Mouse (Mus musculus): ENCODE measurements around the gene Wnt10a.

DNA sequence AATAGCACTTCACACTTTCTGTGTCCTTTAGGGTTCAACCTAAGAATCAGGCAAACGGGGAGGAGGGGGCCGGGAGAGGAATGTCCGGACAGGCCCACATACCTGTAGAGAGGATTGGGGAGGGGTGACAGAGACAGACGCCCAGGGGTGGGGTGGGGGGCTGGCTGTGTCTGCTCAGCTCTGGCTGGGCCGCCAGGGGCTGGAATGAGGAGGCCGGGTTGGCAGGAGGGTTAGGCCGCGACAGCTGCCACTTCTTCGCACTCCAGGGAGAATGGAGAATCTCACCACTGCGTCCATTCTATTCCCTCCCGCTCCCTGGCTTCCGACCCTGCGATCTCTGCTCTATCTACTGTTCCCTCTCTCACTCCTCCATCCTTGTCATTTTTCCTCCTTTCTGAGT, 7.8 kb upstream of the Wnt10a start:
- TF ChIP-seq CTCF (conservative IDR thresholded peaks at IDR 0.05 in 1 of 2, IDR thresholded peaks at IDR 0.05 in 1 of 2; ENCODE audit: low read depth in 2 of 2, low read length in 2 of 2): no peak
- no peak for TF ChIP-seq POLR2A (IDR thresholded peaks at IDR 0.05; ENCODE audit: low read depth, low read length)
- no peak for TF ChIP-seq POLR2AphosphoS2 (IDR thresholded peaks at IDR 0.05; ENCODE audit: low read depth, low read length)
- TF ChIP-seq CHD1 (IDR thresholded peaks at IDR 0.05; ENCODE audit: low read depth, low read length): no peak
- TF ChIP-seq SMC3 (IDR thresholded peaks at IDR 0.05; ENCODE audit: low read depth, low read length): no peak
- TF ChIP-seq JUND (conservative IDR thresholded peaks at IDR 0.05; ENCODE audit: low read depth, low read length): no peak
- TF ChIP-seq HCFC1 (IDR thresholded peaks at IDR 0.05; ENCODE audit: low read depth, low read length): no peak
- no peak for TF ChIP-seq MAX (IDR thresholded peaks at IDR 0.05; ENCODE audit: low read length)
- no peak for TF ChIP-seq EP300 (IDR thresholded peaks at IDR 0.05; ENCODE audit: low read length)
- TF ChIP-seq CHD2 (IDR thresholded peaks at IDR 0.05; ENCODE audit: low read length): no peak

Data from CH12.LX (cell line).